Mouse (Mus musculus): ENCODE results near the gene Igsf8. TPM values are rescaled to one million over a fixed set of nuclear protein-coding genes. Genes with fewer than 3 reads are reported as not detected.
A peak's percentile ranks its signal among the peaks of the same experiment; 100 is the strongest.

Gene Igsf8
- 104 and 122 TPM in 2 replicates for polyA plus RNA-seq (2014; fragmentation: Nextera tagmentation; extraction: Ambion mirVana)

DNA sequence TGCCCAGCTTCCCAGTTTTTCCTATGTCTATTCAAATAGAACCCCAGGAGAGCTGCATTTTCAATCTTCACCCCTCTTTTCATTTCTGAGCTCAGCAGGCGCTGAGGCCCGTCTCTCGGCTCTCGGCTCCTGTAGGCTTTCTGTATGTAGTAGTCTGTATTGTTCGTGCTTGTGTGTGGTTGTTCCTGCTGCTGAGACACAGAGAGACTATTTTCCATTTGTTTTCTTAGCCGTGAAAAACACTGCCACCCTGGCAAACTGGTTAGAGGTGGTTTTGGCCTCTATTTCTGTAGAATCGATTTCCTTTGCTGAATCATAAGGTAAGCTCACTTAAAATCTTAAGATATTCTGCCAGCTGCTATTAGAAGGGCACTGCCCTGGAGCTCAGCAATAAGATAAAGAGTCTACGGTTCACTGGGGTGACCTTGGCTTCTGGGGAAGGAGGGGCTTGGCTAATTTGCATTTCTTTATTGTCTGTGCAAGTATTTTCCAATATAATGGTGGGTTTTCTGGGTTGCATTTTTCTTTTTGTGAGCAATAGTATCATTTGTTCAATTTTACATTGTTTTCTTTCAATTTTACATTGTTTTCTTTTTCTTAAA is at the start of gene Igsf8:
Igsf8 (plus strand) TSS at position 165 of the 602 bp plus-strand sequence.
- Histone ChIP-seq H3K36me3 (ENCODE audit: control insufficient read depth, insufficient read depth, low read length) (no peaks in the 10 kb centered on the region), H3K9me3 (ENCODE audit: control insufficient read depth, low read length) (peaks cover 3% of the 10 kb centered on the region; the same call in 1 of the 2 replicates), H3K4me1 (replicated peaks; ENCODE audit: control insufficient read depth, insufficient read depth, low read length) (no peaks in the 10 kb centered on the region), H3K9ac (ENCODE audit: low read length) (no peak within 1 kb of the TSS), H3K4me2 (ENCODE audit: low read depth, low read length, severe bottlenecking) (peak within 1 kb of the TSS; percentile 11; the same call in 1 of the 2 replicates), H3K27me3 (ENCODE audit: control insufficient read depth, insufficient read depth, low read length) (no peaks in the 10 kb centered on the region), H3K27ac (ENCODE audit: low read depth, low read length) (peak within 1 kb of the TSS; percentile 79), H3K4me3 (ENCODE audit: low read depth, low read length) (no peak within 1 kb of the TSS)
- ATAC-seq (replicated peaks; ENCODE audit: low FRiP score), result peak; percentile 78
- DNase-seq (ENCODE audit: low spot score), result no peak
- WGBS, result 19% methylated on average over 8 of the region's 8 CpGs

GRCm38 (mm10) chr1:172212776-172213175 is 48.7 kb upstream of the Igsf8 start:
- H3K9ac ChIP-seq (ENCODE audit: low read length), result no peak overlapping the region
- H3K4me2 ChIP-seq (ENCODE audit: low read depth, low read length, severe bottlenecking), result no peak overlapping the region
- H3K27ac ChIP-seq (ENCODE audit: low read depth, low read length), result no peak overlapping the region
- no peaks in the 10 kb centered on the region for H3K27me3 ChIP-seq (ENCODE audit: control insufficient read depth, insufficient read depth, low read length)
- no peak for DNase-seq (ENCODE audit: low spot score)
- no peaks in the 10 kb centered on the region for H3K9me3 ChIP-seq (ENCODE audit: control insufficient read depth, low read length)
- H3K36me3 ChIP-seq (ENCODE audit: control insufficient read depth, insufficient read depth, low read length), result no peaks in the 10 kb centered on the region
- no peak for ATAC-seq (replicated peaks; ENCODE audit: low FRiP score)
- H3K4me3 ChIP-seq (ENCODE audit: low read depth, low read length), result no peak overlapping the region
- 60% methylated on average over 5 of the region's 5 CpGs for WGBS
- H3K4me1 ChIP-seq (replicated peaks; ENCODE audit: control insufficient read depth, insufficient read depth, low read length), result peaks cover 6% of the 10 kb centered on the region; the same call in 1 of the 2 replicates

- Histone ChIP-seq H3K27me3 (ENCODE audit: control insufficient read depth, insufficient read depth, low read length) (no peaks in the 10 kb centered on the region), H3K4me2 (ENCODE audit: low read depth, low read length, severe bottlenecking) (no peak overlapping the region), H3K27ac (ENCODE audit: low read depth, low read length) (no peak overlapping the region), H3K4me3 (ENCODE audit: low read depth, low read length) (no peak overlapping the region), H3K36me3 (ENCODE audit: control insufficient read depth, insufficient read depth, low read length) (no peaks in the 10 kb centered on the region), H3K9ac (ENCODE audit: low read length) (no peak overlapping the region), H3K4me1 (replicated peaks; ENCODE audit: control insufficient read depth, insufficient read depth, low read length) (peaks cover 6% of the 10 kb centered on the region; the same call in 1 of the 2 replicates), H3K9me3 (ENCODE audit: control insufficient read depth, low read length) (no peaks in the 10 kb centered on the region)
- WGBS, result 85% methylated on average over 4 of the region's 4 CpGs
- no peak for DNase-seq (ENCODE audit: low spot score)
- ATAC-seq (replicated peaks; ENCODE audit: low FRiP score), result no peak
Measured at GRCm38 (mm10) chr1:172213771-172214170, 47.7 kb upstream of the Igsf8 start.

DNA sequence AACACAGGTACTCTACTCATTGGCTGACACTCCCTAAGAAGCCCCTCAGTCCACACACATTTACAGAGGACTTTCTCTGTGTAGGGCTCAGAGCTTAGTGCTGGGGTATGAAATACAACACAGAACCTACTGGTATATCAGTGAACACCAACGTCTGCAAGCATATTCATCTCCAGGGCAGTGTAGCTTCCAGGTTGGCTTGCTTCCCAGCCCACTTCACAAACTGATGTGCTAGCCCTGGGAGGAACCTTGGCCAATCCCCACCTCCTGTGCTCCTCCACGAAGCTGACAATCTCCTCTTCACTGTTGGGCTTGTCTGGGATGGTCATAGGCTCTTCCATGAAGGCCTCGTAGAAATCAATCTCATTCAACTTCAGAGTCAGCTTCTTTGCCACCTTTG is 46.7 kb upstream of the Igsf8 start:
- Histone ChIP-seq H3K4me3 (ENCODE audit: low read depth, low read length) (no peak overlapping the region), H3K36me3 (ENCODE audit: control insufficient read depth, insufficient read depth, low read length) (no peaks in the 10 kb centered on the region), H3K4me2 (ENCODE audit: low read depth, low read length, severe bottlenecking) (no peak overlapping the region), H3K9me3 (ENCODE audit: control insufficient read depth, low read length) (no peaks in the 10 kb centered on the region), H3K9ac (ENCODE audit: low read length) (no peak overlapping the region), H3K4me1 (replicated peaks; ENCODE audit: control insufficient read depth, insufficient read depth, low read length) (peaks cover 8% of the 10 kb centered on the region; the same call in 1 of the 2 replicates), H3K27me3 (ENCODE audit: control insufficient read depth, insufficient read depth, low read length) (no peaks in the 10 kb centered on the region), H3K27ac (ENCODE audit: low read depth, low read length) (no peak overlapping the region)
- no peak for DNase-seq (ENCODE audit: low spot score)
- no peak for ATAC-seq (replicated peaks; ENCODE audit: low FRiP score)
- 77% methylated on average over 3 of the region's 3 CpGs for WGBS

DNA sequence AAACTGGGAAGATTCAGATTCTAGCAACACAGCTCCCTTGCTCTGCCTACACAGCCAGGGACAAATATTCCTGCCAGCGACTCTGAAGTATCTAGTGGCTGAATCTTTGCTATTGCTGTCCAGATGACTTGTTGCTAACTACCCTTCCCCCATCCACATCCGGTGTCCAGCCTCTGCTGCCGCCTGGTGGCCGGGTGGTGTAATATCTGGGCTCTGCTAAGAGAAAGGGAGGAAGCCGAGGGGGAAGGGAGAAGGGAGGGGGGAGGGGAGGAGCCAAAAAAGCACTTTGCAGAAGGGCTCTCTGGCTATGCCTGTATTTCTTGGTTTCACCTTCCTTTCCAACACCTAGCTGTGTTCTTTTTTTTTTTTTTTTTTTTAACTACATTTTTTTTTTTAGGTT is 44.3 kb upstream of the Igsf8 start:
- H3K9ac ChIP-seq (ENCODE audit: low read length), result peak overlapping the region; percentile 52
- no peaks in the 10 kb centered on the region for H3K27me3 ChIP-seq (ENCODE audit: control insufficient read depth, insufficient read depth, low read length)
- peaks cover 16% of the 10 kb centered on the region; the same call in 1 of the 2 replicates for H3K4me1 ChIP-seq (replicated peaks; ENCODE audit: control insufficient read depth, insufficient read depth, low read length)
- no peak overlapping the region for H3K4me3 ChIP-seq (ENCODE audit: low read depth, low read length)
- peak overlapping the region; percentile 58 for H3K27ac ChIP-seq (ENCODE audit: low read depth, low read length)
- peak; percentile 69 for ATAC-seq (replicated peaks; ENCODE audit: low FRiP score)
- WGBS, result 3% methylated on average over 5 of the region's 5 CpGs
- no peaks in the 10 kb centered on the region for H3K36me3 ChIP-seq (ENCODE audit: control insufficient read depth, insufficient read depth, low read length)
- H3K4me2 ChIP-seq (ENCODE audit: low read depth, low read length, severe bottlenecking), result peak overlapping the region; percentile 20; the same call in 1 of the 2 replicates
- DNase-seq (ENCODE audit: low spot score), result peak; percentile 96
- no peaks in the 10 kb centered on the region for H3K9me3 ChIP-seq (ENCODE audit: control insufficient read depth, low read length)

DNA sequence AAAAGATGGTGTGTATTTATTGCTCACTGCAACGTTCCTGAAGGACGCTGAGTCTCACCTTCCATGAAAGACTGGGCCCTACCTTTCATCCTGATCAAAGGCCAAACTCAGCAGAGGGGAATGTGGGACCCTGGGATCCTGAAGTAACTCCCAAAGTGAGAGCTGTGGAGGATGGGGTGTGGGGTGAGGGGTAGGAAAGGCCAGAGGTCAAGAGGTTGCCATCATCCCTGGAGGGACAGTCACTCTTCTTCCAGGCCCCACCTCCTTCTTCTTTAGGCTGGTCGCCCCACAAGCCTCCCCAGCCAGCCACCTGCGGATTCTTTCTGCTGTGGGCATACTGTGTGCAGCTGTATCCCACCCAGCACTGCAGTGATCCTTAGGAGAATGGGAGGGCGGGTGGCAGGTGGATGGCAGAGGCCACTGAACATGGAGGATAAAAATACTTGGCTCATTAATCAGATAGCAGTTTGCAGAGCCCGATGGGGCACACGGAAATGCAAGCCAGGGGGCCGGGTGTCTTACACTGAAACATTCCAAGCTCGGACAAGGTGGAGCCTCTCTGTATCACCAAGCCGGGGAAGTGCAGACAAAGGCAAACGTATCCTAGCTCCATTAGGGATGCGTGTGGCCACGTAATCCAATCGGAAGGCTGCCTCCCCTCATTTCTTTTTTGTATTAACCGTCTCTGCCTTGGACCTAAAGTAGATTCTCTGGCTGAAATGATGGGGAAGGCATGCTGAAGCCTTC is 43.1 kb upstream of the Igsf8 start:
- no peak overlapping the region for H3K4me2 ChIP-seq (ENCODE audit: low read depth, low read length, severe bottlenecking)
- no peaks in the 10 kb centered on the region for H3K36me3 ChIP-seq (ENCODE audit: control insufficient read depth, insufficient read depth, low read length)
- H3K4me1 ChIP-seq (replicated peaks; ENCODE audit: control insufficient read depth, insufficient read depth, low read length), result peaks cover 16% of the 10 kb centered on the region; the same call in 1 of the 2 replicates
- ATAC-seq (replicated peaks; ENCODE audit: low FRiP score) (no peak), DNase-seq (ENCODE audit: low spot score) (no peak)
- 62% methylated on average over 15 of the region's 15 CpGs for WGBS
- no peak overlapping the region for H3K9ac ChIP-seq (ENCODE audit: low read length)
- no peak overlapping the region for H3K27ac ChIP-seq (ENCODE audit: low read depth, low read length)
- no peaks in the 10 kb centered on the region for H3K9me3 ChIP-seq (ENCODE audit: control insufficient read depth, low read length)
- no peak overlapping the region for H3K4me3 ChIP-seq (ENCODE audit: low read depth, low read length)
- H3K27me3 ChIP-seq (ENCODE audit: control insufficient read depth, insufficient read depth, low read length), result no peaks in the 10 kb centered on the region

DNA sequence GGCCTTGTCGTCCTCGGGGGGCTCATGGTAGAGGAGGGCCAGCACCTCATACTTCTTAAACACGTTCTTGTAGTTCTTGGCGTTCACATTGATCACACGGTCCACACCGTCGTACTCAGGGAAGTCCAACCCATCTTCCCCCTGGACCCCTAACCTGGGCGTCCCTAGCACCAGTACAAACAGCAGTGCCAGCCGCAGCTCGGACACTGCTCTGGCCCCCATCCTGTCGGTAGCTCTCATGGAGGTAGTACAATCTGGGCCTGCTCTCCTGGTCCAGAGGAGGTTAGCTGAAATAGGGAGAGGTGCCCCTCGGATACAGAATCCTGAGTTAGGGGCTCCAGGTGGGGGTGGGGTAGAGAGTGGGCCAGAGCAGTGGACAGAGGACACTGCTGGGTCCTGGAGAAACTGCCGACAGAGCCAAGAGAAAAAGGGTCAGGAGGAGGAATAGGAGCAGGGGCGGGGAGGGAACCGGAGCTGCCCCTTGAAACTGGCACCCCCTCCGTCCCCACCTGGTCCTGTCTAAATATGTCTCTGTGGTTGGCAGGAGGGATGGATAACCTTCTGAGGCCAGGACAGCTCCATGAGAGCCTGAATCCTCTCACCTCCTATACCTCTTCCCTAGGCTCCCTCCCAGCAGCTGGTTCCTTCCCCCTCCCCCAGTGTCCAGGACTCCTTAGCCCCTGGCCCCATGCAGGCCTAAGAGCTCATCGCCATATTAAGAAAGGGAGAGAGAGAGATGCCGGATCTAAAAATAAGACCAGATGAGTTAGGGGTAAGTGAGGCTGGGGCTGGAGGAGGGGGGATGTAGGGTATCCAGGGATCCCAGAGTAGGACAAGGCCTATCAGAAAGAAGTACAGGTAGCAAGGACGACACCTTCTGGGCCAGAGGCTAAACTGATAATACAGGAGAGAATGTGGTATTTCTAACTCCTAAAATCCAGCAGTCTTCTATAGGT is 41.7 kb upstream of the Igsf8 start, which contains the start of gene Casq1:
Casq1 (minus strand) TSS at position 418 of the 956 bp plus-strand sequence.
- Histone ChIP-seq H3K4me2 (ENCODE audit: low read depth, low read length, severe bottlenecking) (no peak within 1 kb of the TSS), H3K27me3 (ENCODE audit: control insufficient read depth, insufficient read depth, low read length) (no peaks in the 10 kb centered on the region), H3K36me3 (ENCODE audit: control insufficient read depth, insufficient read depth, low read length) (no peaks in the 10 kb centered on the region), H3K9me3 (ENCODE audit: control insufficient read depth, low read length) (no peaks in the 10 kb centered on the region), H3K4me1 (replicated peaks; ENCODE audit: control insufficient read depth, insufficient read depth, low read length) (peaks cover 16% of the 10 kb centered on the region; the same call in 1 of the 2 replicates), H3K9ac (ENCODE audit: low read length) (no peak within 1 kb of the TSS), H3K4me3 (ENCODE audit: low read depth, low read length) (no peak within 1 kb of the TSS), H3K27ac (ENCODE audit: low read depth, low read length) (no peak within 1 kb of the TSS)
- no peak for DNase-seq (ENCODE audit: low spot score)
- WGBS, result 81% methylated on average over 19 of the region's 19 CpGs
- no peak for ATAC-seq (replicated peaks; ENCODE audit: low FRiP score)

DNA sequence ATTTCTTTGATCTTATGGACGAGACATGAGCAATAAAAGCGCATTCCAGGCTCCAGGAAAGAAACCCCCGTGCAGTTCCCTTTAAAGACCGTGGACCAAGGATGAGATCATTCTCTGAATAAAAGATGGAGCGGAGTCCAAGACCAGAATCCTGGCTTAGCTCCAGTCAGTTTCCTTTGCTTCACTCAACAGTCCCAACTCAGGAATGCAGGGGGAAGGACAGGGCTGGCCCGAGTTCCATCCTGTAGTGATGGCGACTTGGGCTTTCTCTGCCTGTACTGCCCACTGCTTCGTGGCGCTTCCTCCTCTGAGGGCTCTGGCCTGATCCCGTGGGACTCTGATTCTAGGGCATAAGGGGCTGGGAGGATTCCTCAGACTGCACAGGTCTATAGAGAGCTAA is 41.0 kb upstream of the Igsf8 start:
- no peak for ATAC-seq (replicated peaks; ENCODE audit: low FRiP score)
- DNase-seq (ENCODE audit: low spot score), result no peak
- no peaks in the 10 kb centered on the region for H3K9me3 ChIP-seq (ENCODE audit: control insufficient read depth, low read length)
- no peaks in the 10 kb centered on the region for H3K27me3 ChIP-seq (ENCODE audit: control insufficient read depth, insufficient read depth, low read length)
- no peak overlapping the region for H3K4me3 ChIP-seq (ENCODE audit: low read depth, low read length)
- H3K36me3 ChIP-seq (ENCODE audit: control insufficient read depth, insufficient read depth, low read length), result no peaks in the 10 kb centered on the region
- H3K4me2 ChIP-seq (ENCODE audit: low read depth, low read length, severe bottlenecking), result no peak overlapping the region
- H3K27ac ChIP-seq (ENCODE audit: low read depth, low read length), result no peak overlapping the region
- WGBS, result 57% methylated on average over 10 of the region's 10 CpGs
- H3K4me1 ChIP-seq (replicated peaks; ENCODE audit: control insufficient read depth, insufficient read depth, low read length), result peaks cover 16% of the 10 kb centered on the region; the same call in 1 of the 2 replicates
- no peak overlapping the region for H3K9ac ChIP-seq (ENCODE audit: low read length)
